Mouse (Mus musculus): ENCODE measurements around the gene Zfp866.

DNA sequence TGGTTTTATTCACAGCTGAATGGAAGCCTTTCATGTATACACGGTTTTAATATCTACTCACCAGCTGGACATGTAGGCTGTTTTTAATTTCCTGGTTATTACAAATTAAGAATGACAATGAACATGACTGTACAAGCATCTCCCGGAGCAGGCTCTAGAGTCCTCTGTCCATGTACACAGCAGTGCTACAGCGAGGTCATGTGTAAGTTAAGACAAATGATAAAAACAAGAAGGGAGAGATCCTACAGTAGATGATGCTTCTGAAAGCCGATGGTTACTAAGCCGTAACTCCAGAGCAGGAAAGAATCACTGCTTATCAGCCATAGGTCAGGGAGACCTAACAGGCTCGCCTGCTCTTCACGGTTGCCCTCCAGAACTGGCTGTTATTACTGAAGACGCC is 77.5 kb downstream of the Zfp866 start:
- TF ChIP-seq POLR2AphosphoS2 (IDR thresholded peaks at IDR 0.05; ENCODE audit: insufficient read length, low read depth) (no peak), E2F4 (IDR thresholded peaks at IDR 0.05; ENCODE audit: insufficient read depth) (no peak), TCF12 (IDR thresholded peaks at IDR 0.05; ENCODE audit: insufficient read depth, poor library complexity, severe bottlenecking) (no peak), MAX (IDR thresholded peaks at IDR 0.05; ENCODE audit: low read depth) (no peak), USF1 (IDR thresholded peaks at IDR 0.05; ENCODE audit: low read depth) (no peak), POLR2A (IDR thresholded peaks at IDR 0.05; ENCODE audit: insufficient read length, low read depth) (no peak), TCF3 (IDR thresholded peaks at IDR 0.05; ENCODE audit: insufficient read length, low read depth) (no peak)

Measured in myocyte (in vitro differentiated cells).